Mouse (Mus musculus) heart, adult 2 months (tissue): ENCODE data around the gene Rab30.

ENCODE experiments used
- CTCF ChIP-seq: fragments of 200-600 bp; IDR thresholded peaks from 2 replicates; pipeline ENCODE4 v1.8.1; 2022; ENCODE audit warnings: antibody characterized with exemption, mild to moderate bottlenecking, moderate library complexity
- EP300 ChIP-seq: fragments of 200-500 bp; IDR thresholded peaks from 2 replicates; pipeline ENCODE4 v1.6.1; 2011; ENCODE audit warnings: low read depth, low read length, control low read depth; ENCODE audit not compliant: insufficient read depth
- POLR2A ChIP-seq: fragments of 200-500 bp; IDR thresholded peaks from 2 replicates; pipeline ENCODE4 v1.6.1; 2011; ENCODE audit warnings: mild to moderate bottlenecking, low read depth, low read length, control low read depth; ENCODE audit not compliant: insufficient read depth

- TF ChIP-seq EP300 (no peak), CTCF (no peak), POLR2A (no peak)
These were observed 135.1 kb downstream of the Rab30 start for GRCm38 (mm10) chr7:92876538-92876937.
